Mouse (Mus musculus): ENCODE measurements around the gene Fcnb.

The Fcnb gene

GRCm38 (mm10) chr2:28075616-28076187 lies 9.0 kb downstream of the Fcnb start:
- no peak for DNase-seq

- no peak for DNase-seq
These were observed 16.2 kb downstream of the Fcnb start for GRCm38 (mm10) chr2:28068537-28068878.

GRCm38 (mm10) chr2:28067821-28068536 lies 16.7 kb downstream of the Fcnb start:
- DNase-seq: no peak

- DNase-seq: no peak
These were observed 17.5 kb downstream of the Fcnb start for GRCm38 (mm10) chr2:28067175-28067574.

- DNase-seq: no peak
These were observed 18.0 kb downstream of the Fcnb start for GRCm38 (mm10) chr2:28066686-28067085.

- no peak for DNase-seq
These were observed 19.5 kb downstream of the Fcnb start for GRCm38 (mm10) chr2:28065081-28065651.

- no peak for DNase-seq
These were observed 20.2 kb downstream of the Fcnb start for GRCm38 (mm10) chr2:28064339-28065080.

GRCm38 (mm10) chr2:28063711-28064338 lies 20.9 kb downstream of the Fcnb start:
- DNase-seq: no peak

GRCm38 (mm10) chr2:28059922-28060321 lies 24.8 kb downstream of the Fcnb start:
- no peak for DNase-seq

- peak; percentile 79 for DNase-seq
These were observed 37.6 kb downstream of the Fcnb start for GRCm38 (mm10) chr2:28047092-28047491.

GRCm38 (mm10) chr2:28046311-28046710 lies 38.4 kb downstream of the Fcnb start:
- peak; percentile 61 for DNase-seq

GRCm38 (mm10) chr2:28044920-28045598 lies 39.6 kb downstream of the Fcnb start:
- peak; percentile 78 for DNase-seq

- DNase-seq: peak; percentile 83
These were observed 44.2 kb downstream of the Fcnb start for GRCm38 (mm10) chr2:28040466-28040865.

GRCm38 (mm10) chr2:28039647-28040325 lies 44.9 kb downstream of the Fcnb start:
- peak; percentile 90 for DNase-seq

- DNase-seq: peak; percentile 92
These were observed 46.1 kb downstream of the Fcnb start for GRCm38 (mm10) chr2:28038391-28039096.

GRCm38 (mm10) chr2:28037505-28038390 lies 46.9 kb downstream of the Fcnb start:
- DNase-seq: peak; percentile 90

GRCm38 (mm10) chr2:28036788-28037187 lies 47.9 kb downstream of the Fcnb start:
- DNase-seq: peak; percentile 88

- peak; percentile 88 for DNase-seq
These were observed 50.5 kb downstream of the Fcnb start for GRCm38 (mm10) chr2:28034011-28034710.

GRCm38 (mm10) chr2:28032469-28032868 lies 52.2 kb downstream of the Fcnb start:
- peak; percentile 87 for DNase-seq

GRCm38 (mm10) chr2:28031860-28032259 lies 52.8 kb downstream of the Fcnb start:
- DNase-seq: no peak

Data from heart, adult 11 months (tissue).